Mouse (Mus musculus) right cerebral cortex, postnatal 4 days (tissue): ENCODE measurements around the gene Pank2.

Source experiments
- DNase-seq: peaks from one replicate; pipeline ENCODE4 v3.0.0-alpha.2; 2022

Gene Pank2

DNA sequence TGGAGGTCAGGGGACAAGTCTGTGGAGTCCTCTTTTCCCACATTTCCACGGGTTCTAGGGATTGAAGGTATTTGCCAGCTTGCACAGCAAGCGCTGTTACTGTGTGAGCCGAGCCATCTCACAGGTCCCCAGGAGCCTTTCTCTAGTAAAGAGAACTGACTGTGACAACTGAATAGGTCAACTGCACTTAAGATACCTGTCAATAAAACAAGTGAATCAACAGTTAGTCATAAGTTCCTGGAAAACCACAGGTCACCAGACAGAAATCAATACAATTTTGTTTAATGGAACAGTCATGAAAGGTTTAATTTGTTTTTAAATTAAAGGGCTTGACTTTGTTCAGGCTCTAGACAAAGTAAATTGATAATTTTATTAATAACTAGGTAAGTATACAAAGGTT is 68.3 kb downstream of the Pank2 start:
- DNase-seq: no peak

DNA sequence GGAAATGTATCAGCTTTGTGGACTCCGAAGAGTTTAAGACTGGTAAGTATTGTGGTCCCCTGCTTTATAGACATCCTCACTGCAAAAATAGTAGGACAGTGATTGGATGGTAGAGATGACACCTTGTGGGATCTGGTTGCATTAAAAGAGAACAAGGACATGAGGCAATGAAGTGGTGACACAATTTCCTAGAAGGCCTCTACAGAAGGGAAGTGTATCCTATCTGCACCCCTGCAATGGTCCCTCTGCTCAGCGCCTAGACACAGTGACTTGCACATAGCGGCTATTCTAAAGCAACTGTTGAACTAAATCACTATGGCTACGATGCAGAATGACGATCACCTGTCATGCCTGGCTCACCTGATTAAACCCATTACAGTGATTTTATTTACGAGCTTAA is 75.3 kb downstream of the Pank2 start:
- DNase-seq: no peak

DNA sequence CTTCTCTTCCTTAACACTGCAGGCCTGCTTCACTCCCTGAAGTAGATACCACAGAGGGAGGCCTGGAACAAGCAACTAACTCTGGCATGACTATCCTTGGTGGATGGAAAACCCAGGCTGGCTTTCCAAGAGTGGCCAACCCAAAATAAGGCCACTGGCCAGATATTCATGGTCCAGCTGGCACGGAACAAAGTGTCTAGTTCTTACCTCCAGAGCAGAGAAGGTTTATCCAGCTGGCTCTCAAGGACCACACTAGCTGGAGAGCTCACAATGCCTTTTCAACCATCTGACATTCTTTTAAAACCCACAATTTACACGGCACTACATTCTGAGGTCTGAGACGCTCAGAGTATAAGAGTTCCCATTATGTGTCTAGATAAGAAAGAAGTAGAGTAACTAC is 82.2 kb downstream of the Pank2 start:
- no peak for DNase-seq

DNA sequence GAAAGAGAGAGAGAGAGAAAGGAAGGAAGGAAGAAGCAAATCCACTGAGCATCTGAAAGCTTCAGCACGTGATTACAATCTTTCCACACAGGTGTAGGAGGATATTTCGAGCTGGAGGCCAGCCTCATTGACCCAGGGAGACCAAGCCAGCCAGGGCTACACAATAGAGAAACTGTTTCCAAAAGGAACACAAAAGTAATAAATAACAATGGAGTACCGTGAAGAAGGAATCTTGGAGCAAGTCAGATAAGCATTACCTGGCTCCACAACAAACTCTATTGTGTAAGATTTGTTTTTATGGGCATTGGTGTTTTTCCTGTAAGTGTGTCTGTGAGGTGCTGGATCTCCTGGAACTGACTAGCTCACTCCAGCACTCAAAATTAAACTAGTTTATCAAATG is 83.3 kb downstream of the Pank2 start:
- no peak for DNase-seq
